Mouse (Mus musculus) kidney, adult 2 months (tissue): ENCODE measurements at regions not wholly inside any gene's neighbourhood (a gene's known extent, or its start where the extent isn't known, plus 50 kb on each side); places are given as distances from the start of the nearest gene placed in this dataset.

Source experiments
- CTCF ChIP-seq: fragments of 200-500 bp; conservative IDR thresholded peaks from 2 replicates; pipeline ENCODE4 v1.5.1; 2011; ENCODE audit warnings: low read depth, mild to moderate bottlenecking, control low read depth, low read length, moderate library complexity, mixed read lengths; ENCODE audit not compliant: insufficient read depth, insufficient read length
- POLR2A ChIP-seq: fragments of 200-500 bp; IDR thresholded peaks from one replicate; pipeline ENCODE4 v1.6.1; 2011; ENCODE audit warnings: low read depth, low read length, control low read depth

- TF ChIP-seq CTCF (no peak), POLR2A (no peak)
Observed at GRCm38 (mm10) chr14:46606694-46607093, 153.6 kb upstream of the Cdkn3 start.
